Mouse (Mus musculus) CH12.LX (cell line): ENCODE data around the gene Olfr24.
A peak's percentile ranks its signal among the peaks of the same experiment; 100 is the strongest.

ENCODE experiments used
- CHD1 ChIP-seq: IDR thresholded peaks from 2 replicates; pipeline ENCODE4 v1.6.1; 2012; ENCODE audit warnings: low read depth, low read length, improper control_type of control experiment, inconsistent platforms
- CTCF ChIP-seq, 2 experiments: IDR thresholded peaks in 1 of 2; conservative IDR thresholded peaks in 1 of 2; 2 replicates each; pipeline ENCODE4 v1.5.1; 2011 to 2012; ENCODE audit warnings: low read depth in 2 of 2, low read length in 2 of 2, improper control_type of control experiment in 1 of 2, inconsistent platforms in 1 of 2, mild to moderate bottlenecking in 1 of 2, moderate library complexity in 1 of 2
- EP300 ChIP-seq: IDR thresholded peaks from 2 replicates; pipeline ENCODE4 v1.6.1; 2011; ENCODE audit warnings: low read length, improper control_type of control experiment
- JUN ChIP-seq: IDR thresholded peaks from 2 replicates; pipeline ENCODE4 v1.6.1; 2011; ENCODE audit warnings: low read depth, mild to moderate bottlenecking, low read length, improper control_type of control experiment, moderate library complexity; ENCODE audit not compliant: insufficient read depth
- MAFK ChIP-seq: IDR thresholded peaks from 2 replicates; pipeline ENCODE4 v1.6.1; 2011; ENCODE audit warnings: low read length, improper control_type of control experiment; ENCODE audit not compliant: insufficient replicate concordance
- NELFE ChIP-seq: IDR thresholded peaks from 2 replicates; pipeline ENCODE4 v1.6.1; 2011; ENCODE audit warnings: low read depth, low read length, improper control_type of control experiment
- UBTF ChIP-seq: IDR thresholded peaks from 2 replicates; pipeline ENCODE4 v1.6.1; 2012; ENCODE audit warnings: low read depth, mild to moderate bottlenecking, inconsistent platforms, low read length, improper control_type of control experiment, moderate library complexity
- ZNF384 ChIP-seq: IDR thresholded peaks from 2 replicates; pipeline ENCODE4 v1.6.1; 2012; ENCODE audit warnings: low read depth, low read length, improper control_type of control experiment, inconsistent platforms

DNA sequence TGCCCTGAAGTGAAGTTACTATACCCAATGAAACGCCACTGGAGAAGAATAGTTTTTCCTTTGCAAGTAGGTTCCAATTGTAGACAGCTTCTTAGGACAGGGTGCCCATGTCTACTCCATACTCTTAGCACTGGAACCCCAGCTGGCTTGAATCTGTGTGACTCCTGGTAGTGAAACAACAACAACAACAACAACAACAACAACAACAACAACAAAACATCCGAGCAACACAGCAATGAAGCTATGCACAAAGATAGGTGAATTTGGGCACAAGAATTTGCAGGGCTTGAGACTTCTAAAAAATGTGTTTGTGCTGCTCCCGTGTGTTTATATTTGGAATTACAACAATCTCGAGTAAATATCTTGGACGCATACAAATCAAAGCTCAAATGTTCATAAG, 19.2 kb downstream of the Olfr24 start:
- TF ChIP-seq JUN (no peak), ZNF384 (no peak), EP300 (no peak), UBTF (no peak), CTCF (conservative IDR thresholded peaks at IDR 0.05 in 1 of 2, IDR thresholded peaks at IDR 0.05 in 1 of 2; ENCODE audit: low read depth in 2 of 2, low read length in 2 of 2) (peak; percentile 23 to 55; a peak in 3 of 4 replicates), CHD1 (no peak), NELFE (no peak), MAFK (no peak)
